Mouse (Mus musculus): ENCODE results near the gene Chrnd.

Chrnd gene

DNA sequence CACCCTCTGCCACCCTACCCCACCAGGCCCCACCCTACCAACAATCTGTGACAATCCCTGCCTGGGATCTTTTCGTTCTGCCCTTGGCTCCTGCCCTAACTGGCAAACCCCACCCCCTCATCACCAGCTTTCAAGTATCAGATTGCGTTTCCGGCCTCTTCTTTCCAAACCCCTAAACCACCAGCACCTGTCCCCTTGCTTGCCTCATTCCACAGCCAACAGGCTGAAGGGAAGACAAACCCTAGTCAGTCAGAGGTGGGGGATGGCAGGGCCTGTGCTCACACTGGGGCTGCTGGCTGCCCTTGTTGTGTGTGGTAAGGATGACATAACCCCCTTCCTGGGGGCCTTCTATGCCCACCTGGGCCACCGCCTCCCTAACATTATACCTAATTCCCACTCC lies at the start of gene Chrnd:
TSS of gene Chrnd (plus strand) at position 179 of the 400 bp plus-strand sequence.
- in situ Hi-C loops (cut with MboI; ENCODE audit: low sequenced_read_pairs): no loop called here

DNA sequence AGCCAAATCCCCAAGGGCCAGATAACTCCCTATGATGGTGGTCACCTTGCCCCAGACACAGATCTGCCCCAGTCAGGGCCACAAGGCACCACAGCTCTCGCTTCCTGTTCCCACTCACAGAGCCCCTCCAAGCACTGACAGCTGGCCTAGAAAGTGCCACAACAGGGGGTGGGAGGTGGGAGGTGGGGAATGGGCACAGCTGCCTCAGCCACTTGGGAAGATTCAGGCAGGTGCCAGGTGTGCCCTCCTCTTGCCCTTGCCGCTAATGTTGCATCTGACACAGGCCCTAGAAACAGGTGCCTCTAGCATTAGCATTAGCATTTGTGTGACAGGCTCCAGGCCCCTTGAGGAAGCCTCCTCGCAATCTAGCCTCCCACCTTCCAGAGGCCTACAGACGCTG lies 48.9 kb upstream of the Chrnd start:
- in situ Hi-C loops (cut with MboI; ENCODE audit: low sequenced_read_pairs): no loop called here

DNA sequence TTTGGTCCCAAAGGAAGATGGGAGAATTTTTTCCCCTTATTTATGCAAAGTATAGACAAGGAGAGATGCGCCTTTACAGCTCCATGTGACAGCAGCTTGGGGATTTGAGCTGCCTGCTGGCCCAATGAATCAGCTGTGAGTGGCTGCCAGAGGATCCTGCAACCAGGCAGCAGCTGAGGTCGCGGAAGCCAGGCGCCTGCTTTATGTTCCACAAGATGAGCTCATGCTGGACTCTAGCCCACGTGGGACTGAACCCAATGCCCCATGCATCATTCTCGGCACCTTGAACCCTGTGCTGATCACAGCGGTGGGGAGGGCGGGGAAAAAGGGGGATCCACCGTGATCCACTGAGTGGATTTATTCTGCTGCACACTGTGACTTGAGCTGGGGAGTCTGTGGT lies 48.0 kb upstream of the Chrnd start:
- in situ Hi-C loops (cut with MboI; ENCODE audit: low sequenced_read_pairs): no loop called here

DNA sequence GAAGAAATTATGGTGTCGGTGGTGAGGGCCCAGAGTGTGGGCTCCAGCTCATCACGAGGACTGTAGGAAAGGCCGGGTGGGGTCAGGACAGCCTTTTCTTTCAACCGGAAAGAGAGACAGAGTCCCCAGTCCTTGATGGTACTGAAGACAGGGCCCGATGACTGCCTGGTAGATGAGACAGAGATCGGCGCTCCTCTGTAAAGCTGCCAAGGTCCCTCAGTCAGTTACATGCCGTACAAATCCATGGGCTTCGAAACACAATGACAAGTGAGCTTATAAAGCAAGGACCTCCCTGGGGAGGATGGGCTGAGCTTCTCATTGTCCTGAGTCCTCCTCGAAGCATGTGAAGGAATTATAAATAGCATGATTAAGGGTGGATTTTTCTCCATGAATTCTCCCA lies 47.3 kb upstream of the Chrnd start:
- in situ Hi-C loops (cut with MboI; ENCODE audit: low sequenced_read_pairs): no loop called here

DNA sequence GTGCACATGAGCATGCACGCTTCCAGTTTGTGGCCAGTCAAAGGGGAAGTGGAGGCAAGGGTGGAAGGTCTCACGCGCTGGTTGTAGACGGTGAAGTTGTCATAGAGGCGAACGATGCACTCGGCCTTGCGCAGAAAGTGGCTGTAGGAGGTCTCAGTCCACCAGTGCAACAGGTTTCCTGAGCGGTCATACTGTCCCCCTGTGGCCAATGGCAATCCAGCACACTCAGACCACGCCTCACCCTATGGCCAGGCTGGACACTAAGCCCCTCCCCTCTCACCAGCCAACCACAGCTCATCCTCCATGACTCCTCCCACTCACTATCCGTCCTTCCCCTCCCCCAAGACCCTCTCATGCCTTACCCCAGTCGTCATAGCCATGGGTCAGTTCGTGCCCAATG lies 41.0 kb upstream of the Chrnd start:
- in situ Hi-C loops (cut with MboI; ENCODE audit: low sequenced_read_pairs): no loop called here

DNA sequence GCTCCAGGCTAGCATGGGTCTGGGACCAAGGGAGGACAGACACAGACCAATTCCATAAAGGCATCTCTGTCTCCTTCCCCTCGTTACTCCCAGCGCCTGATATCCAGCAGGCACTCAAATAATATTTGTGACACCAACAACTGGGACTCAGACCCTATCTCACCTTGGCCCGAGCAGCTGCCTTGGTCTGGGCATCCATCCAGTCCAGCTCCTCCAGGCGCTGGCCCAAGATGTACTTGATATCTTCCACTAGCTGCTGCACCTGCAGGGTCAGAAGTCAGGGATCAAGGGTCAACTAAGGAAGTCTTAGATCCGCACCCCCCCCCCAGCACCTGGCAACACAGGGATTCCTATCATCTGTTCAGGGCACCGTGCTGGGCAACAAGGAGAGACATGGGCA lies 39.1 kb upstream of the Chrnd start:
- in situ Hi-C loops (cut with MboI; ENCODE audit: low sequenced_read_pairs): no loop called here

DNA sequence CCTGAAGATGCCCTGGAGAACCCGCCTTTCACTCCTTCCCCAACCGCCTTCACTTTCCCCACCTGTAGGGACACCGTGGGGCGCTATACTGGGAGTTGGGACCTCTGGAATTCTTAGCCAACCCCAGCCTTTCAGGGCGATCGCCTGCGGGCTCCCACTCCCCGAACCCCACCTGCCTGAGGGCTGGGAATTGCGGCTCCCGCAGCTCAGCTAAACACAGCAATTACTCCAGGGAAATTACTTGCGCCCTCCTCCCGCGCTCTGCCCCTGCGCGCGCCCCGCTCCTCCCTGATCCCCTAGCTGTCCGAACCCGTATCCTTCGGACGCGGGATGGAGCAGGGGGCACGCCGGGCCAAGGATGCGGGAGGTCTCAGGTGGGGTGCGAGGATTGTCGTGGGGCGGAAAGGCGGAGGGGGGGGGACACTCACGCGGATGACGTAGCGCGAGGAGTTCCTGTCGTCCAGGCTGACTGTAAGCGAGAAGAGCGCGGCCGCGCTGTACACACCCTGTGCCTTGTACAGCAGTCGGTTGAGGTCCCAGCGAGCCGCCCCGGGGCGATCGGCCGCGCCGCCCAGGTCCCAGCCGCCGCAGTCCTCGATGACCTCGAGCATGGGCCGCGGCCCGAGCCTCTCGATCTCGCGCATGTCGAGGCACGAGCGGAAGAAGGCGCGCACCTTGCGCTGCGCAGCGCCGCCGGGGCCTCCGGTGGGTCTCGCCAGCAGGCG lies 36.5 kb upstream of the Chrnd start:
- in situ Hi-C loops (cut with MboI; ENCODE audit: low sequenced_read_pairs): no loop called here

DNA sequence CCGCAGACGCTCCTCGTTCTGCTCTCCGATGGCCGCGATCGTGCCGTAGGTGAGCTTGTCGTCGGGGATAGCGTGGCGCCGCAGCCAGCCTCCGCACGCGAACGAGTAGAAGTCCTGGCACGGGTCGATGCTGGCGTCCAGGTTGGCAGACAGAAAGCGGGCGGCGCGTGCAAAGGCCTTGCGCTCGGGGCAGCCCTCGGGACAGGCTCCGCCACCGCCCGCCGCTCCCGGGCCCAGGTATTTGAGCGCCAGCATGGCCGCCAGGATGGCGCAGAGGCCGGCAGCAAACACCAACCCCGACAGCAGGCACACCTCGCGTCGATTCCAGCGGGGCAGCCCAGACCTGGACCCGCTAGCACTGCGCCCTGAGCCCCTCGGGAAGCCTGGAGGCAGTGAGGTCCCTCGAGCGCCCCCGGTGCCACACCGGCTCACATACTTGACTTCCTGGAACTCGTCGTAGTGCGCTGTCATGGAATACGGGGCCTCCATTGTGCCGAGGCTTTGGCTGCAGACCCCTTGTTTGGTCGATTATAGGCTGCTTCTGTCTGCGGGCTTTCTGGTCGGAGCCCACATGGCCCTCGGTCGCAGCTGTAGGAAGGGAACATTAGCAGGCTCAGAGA lies 35.8 kb upstream of the Chrnd start:
- in situ Hi-C loops (cut with MboI; ENCODE audit: low sequenced_read_pairs): no loop called here

DNA sequence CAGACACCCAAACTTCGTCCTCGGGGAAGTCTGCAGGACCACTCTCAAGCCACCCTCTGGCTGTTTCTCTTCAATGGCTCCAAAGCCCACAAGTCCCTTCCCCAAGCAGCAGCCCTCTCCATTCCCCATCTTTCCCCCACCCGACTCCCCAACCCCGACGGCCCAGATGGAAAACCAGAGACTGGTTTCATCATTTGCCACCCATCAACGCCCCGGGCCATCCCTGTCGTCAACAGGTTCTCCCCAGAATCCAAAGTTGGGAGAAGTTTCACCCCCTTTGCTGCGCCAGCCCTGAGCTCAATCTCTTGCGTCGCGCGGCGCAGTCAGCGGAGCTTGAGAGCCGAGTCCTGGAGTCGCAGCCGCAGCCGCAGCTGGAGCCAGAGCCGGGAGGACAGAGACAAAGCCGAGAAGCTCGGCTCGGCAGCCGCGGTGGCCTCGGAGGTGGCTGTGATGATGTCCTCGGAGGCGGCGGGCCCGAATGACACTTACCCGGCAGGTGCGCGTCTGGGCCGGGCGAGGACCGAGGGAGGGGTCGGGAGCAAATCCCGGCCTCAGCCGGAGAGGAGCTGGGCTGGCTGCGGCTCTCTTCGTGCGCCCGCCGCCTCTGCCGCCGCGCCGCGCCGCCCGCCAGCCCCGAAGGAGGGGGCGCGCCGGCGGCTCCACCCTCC lies 34.7 kb upstream of the Chrnd start:
- in situ Hi-C loops (cut with MboI; ENCODE audit: low sequenced_read_pairs): no loop called here

DNA sequence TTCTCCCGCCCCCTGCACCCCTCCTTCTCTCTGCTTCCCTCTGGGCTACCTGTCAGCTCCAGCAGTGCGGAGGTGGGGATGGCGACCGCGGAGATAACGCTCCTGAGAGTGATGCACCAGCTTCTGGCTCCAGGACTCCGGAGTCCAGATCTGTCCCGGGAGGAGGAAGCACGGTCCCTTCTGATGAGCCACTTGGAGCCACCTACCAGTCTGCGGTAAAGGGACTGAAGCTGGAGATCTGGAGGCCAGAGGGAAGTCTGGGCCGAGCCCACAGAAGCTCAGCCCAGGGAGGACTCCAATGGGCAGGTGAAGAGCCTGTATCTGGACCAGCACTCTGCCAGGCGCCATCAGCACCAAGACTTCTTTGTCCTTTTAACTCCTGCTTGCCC lies 34.2 kb upstream of the Chrnd start, which contains the start of gene Ecel1:
TSS of gene Ecel1 (minus strand) at position 323 of the 389 bp plus-strand sequence.
- in situ Hi-C loops (cut with MboI; ENCODE audit: low sequenced_read_pairs): no loop called here

DNA sequence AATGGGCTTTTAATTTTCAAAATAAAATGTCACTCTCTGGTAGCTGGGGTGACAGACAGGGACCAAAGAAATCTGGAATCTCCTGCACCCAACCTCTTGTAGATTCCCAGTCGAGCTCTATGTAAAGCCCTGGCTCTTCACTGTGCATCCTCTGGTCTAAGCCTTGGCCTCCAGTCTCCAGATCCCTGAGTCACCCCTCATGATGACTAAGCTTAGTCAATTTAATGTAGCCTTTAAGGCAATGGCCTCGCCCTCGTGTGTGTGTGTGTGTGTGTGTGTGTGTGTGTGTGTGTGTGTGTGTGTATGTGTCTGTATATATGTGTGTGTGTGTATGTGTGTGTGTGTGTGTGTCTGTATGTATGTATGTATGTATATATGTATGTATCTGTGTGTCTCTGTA lies 31.0 kb upstream of the Chrnd start:
- in situ Hi-C loops (cut with MboI; ENCODE audit: low sequenced_read_pairs): no loop called here

DNA sequence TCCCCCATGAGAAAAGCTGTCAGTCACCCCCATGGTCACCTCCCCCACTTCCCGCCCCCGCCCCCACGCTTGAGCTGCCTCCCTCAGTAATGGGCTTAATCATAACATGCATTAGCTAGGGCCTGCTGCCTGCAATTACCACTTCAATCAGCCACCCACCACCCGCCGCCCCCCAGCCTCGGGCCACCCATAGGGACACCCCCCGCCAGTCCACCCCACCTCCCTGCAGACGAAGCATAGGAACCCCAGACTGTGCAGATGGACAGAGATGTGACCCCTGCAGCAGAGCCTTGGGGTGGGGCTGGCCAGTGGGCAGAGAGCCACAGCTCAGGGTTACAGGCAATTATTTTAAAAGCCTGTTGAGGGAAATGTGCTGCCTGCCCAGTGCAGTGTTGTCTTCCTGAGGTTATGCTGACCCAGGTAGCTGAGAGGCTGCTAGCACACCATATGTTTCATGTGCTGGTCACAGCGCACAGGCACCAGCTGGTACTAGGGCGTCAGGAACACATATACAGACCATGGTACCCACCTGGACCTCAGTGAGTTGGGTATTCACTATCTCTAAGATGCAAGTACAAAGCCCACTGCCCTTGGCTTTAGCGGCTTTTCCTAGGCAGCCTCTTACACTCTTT lies 26.1 kb upstream of the Chrnd start:
- in situ Hi-C loops (cut with MboI; ENCODE audit: low sequenced_read_pairs): no loop called here

DNA sequence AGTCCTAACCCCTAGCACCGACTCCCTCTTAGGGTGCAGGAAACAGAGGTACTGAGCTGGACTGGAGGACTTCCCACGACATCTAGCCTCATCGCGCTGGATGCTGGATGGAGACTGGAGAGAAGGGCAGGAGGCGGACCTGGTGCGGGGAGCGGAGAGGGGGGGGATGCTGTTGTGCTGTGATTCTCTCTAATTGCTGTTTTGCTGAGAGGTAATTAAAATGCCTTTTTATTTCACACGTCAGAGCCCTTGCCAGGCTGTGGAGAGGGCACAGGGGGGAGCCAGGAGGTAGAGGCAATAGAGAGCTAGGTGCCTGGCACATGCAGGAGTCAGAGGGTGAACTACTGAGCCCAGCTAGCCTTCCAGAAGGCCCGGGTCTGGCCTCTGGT lies 25.6 kb upstream of the Chrnd start:
- in situ Hi-C loops (cut with MboI; ENCODE audit: low sequenced_read_pairs): no loop called here

DNA sequence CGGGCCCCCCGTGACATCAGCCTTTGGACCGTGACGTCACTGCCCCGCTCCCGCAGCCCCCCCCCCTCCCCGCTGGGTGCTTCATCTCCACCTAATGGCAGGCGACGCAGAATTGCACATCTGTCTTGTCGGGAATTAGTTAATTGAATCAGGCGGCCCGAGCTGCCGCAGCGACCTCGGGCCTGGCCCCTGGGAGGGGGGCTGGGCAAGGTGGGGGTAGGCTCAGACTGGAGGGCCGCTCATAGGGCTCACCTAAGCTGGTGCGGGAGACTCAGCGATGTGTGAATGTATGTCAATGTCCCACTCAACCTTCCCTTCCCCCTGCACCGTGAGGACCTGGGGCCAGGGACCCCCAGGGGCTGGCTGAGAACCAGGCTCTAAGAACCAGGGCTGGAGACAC lies 19.9 kb upstream of the Chrnd start:
- in situ Hi-C loops (cut with MboI; ENCODE audit: low sequenced_read_pairs): no loop called here

DNA sequence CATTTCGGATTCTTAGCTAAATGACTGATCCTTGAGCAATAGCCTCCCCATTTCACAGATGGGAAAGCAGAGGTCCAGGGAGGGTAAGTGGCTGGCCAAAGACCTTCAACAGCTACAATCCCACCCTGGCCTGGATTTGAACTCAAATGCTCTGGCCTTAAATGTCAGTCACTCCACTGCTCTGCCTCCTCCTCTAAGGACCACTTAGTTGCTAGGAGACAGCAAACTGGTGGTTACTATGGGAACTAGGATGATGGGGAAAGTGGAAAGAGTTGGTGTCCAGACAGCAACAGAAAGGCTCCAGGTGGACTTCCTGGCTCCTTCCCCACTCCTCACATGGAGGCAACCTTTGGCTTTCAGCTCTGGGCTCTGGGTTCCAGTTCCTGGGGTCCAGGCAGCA lies 19.1 kb upstream of the Chrnd start:
- in situ Hi-C loops (cut with MboI; ENCODE audit: low sequenced_read_pairs): no loop called here

DNA sequence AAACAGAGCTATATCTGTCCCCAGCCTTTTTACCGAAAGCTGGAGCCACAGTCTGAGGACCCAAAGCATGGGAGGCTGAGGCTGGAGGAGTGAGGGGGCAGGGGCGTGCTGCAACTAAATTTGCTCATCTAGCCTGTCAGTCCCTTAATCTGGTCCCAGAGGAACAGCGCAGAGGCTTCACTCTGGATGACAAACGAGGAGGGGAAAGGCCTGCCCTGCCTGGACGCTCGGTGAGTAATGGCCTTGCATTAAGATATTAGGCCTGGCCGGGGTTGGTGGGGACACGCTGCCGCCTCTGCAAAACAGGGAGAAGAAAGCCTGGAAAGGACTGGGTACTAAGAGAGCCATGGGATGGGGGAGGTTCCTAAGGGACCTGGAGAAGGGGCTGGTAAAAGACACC lies 18.1 kb upstream of the Chrnd start:
- in situ Hi-C loops (cut with MboI; ENCODE audit: low sequenced_read_pairs): no loop called here

DNA sequence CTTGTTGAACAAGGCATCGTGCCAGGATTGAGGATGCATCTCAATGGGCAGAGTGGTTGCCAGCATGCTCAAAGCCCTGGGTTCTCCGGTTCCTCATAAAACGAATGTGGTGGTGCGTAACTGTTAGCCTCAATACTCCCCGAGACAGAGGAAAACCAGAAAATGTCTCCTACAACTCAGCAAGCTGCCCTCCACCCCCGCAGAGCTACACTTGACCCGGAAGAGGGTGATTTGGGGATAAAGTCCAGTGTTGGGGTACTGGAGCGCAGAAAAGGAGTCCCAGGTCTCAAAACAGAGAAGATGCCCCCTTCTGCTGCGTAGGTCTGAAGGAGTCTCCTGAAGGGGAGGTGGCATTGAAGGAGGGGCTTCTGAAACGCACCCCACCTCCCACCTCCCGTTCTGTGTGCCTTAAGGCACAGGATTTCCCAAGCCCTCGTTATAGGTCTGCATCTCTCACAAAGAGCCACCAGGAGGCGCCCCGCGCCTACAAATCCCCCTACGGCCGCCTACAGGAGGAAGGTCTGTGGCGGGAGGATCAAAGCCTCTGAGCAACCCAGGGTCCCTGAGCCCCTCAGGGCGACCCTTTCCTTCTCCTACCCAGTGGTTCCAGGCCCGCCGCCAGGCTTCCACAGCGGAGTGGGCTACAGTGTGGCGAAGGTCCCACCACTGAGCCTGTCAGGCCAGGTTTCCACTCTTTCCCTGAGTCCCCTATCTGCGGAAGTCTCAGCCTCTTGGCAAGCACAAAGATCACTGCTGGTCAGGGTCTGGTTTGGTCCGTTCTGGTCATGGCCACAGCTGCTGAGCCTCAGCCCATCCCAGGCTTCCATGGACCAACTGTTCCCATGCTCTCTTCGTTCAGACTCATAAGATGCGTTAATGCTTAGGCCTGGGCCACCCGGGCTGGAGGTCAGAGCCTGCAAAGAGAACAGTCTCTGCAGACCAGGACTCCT lies 16.1 kb upstream of the Chrnd start:
- in situ Hi-C loops (cut with MboI; ENCODE audit: low sequenced_read_pairs): no loop called here

DNA sequence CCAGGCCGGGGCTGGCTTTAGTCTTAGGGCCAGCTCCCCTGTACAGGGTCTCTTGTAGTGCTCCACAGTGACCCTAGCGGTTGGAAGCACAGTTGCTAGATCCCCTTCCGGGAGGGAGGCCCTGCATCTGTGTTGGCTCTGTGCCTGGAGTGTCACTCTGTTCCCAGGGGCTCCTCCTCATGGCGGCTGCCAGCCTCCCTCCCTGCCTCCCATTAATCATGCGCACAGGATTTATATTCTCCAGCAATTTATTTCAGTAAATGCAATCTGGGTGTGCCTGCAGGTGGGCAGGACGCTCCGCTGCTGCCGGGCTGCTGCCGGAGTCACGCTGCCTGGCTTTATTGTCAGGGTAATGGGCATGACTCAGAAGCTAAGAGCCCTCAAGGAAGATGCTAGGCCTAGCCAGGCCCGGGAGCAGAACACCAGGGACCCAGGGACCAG lies 14.5 kb upstream of the Chrnd start:
- in situ Hi-C loops (cut with MboI; ENCODE audit: low sequenced_read_pairs): no loop called here

DNA sequence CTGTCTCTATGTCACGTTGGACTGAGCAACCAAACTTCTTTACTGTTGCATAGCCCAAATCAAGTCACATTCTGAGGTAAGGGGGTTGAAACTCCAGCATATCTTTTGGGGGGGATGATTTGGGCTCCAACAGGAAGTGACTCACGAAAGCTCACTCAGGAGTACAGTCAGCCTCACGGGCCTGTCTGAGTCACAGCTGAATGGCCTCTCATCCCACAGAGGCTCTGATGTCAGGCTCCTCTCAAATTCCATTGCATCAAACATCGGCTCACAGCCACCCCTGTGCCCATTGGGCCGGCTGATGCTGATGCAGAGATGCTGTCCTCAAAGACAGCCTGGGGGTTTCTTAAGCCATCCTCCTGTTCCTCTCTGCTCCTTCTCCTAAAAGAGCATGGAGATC lies 9.5 kb upstream of the Chrnd start:
- in situ Hi-C loops (cut with MboI; ENCODE audit: low sequenced_read_pairs): no loop called here

DNA sequence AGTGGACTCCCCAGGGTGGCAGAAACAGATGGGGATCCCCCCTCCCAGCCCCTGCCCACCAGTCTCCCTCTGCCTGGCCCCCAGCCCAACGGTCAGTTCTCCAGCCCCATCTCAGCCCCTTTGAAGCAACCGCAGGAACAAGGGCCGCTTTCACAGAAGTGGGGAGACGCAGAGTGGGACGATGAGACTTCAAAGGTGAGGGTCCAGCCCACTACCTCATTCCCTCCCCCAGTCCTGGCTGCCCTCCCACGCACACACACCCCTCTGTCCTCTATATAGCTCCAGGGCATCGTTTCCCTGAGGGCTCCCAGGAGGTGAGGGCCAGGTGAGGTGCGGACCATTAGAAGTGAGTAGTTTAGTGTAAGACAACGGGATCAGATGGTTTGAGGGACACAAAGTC lies 7.4 kb upstream of the Chrnd start, which contains the start of gene Prss56:
TSS of gene Prss56 (plus strand) at position 301 of the 400 bp plus-strand sequence.
- in situ Hi-C loops (cut with MboI; ENCODE audit: low sequenced_read_pairs): no loop called here
